Mouse (Mus musculus) frontal cortex, adult 2 months (tissue): ENCODE results near the gene Insc. TPM values are rescaled to one million over a fixed set of nuclear protein-coding genes. Genes with fewer than 3 reads are reported as not detected.
A peak's percentile ranks its signal among the peaks of the same experiment; 100 is the strongest.

ENCODE experiments used
- DNase-seq, 2 experiments: peaks; one replicate each; pipeline ENCODE4 v3.0.0; 2022; ENCODE audit warnings: low spot score in 1 of 2; ENCODE audit errors: extremely low spot score in 1 of 2
- polyA plus RNA-seq: library from polyadenylated mRNA; depleted of rRNA; stranded (reverse); fragments of >200 nt; gene quantifications from 2 replicates; pipeline ENCODE4 v1.2.3, GENCODE M21; 2012

The Insc gene
- polyA plus RNA-seq, 1 experiment = 5.8 TPM

DNA sequence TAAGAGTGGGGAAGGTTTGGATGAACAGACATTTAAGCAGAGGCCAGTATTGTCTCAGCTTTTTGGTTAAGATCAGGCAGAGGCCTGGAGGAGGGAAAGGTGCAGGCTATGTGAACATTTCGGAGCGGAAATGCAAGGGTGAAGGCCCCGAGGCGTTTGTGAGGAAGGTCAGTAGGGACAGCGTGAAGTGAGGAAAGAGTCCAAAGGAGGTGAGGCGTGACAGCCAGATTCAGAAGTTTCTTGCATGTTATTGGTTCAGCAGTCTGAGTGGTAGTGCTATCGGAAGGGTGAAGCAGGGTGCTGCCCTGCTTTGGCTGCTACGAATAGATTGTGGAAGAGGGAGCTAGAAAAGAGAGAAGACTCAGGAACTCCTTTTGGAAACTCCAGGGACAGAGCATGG, 11.1 kb downstream of the Insc start:
- no peak for DNase-seq

DNA sequence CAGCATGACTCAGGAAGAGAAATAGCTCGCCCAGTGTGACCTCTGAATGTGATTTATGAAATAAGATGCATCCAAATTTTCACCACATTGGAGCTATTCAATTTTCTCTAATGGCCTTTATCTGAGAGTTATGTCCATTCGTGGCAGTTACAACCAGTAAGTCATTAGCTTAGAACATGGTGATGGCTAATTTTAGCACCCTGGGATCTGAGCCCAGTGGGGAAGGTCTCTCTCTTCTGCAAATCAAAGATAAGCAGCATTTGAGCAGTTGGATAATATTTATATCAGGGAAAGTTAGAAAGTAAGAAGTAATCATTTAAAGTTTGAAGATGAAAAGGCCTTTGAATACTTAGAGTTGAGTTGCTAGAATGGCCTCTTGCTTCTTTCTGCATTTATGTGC, 19.2 kb downstream of the Insc start:
- DNase-seq = no peak

DNA sequence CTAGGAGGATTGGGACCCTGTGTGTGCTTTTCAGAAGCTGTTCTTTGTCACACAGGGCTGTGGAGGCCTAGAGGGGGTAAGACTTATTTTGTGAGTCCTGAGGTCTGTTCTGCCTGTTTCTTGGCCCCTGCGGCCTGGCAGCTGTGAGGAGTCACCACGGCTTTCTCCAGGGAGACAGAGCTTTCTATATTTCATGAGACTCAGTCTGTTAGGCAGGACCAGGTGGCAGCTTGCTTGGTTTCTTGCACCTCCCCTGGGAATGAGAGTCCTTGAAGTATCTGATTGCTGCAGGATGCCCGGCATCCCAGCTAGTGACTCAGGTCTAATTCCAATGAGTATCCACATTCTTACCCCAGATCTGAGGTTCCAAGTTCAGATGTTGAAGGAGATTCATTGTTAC, 21.8 kb downstream of the Insc start:
- DNase-seq = no peak

DNA sequence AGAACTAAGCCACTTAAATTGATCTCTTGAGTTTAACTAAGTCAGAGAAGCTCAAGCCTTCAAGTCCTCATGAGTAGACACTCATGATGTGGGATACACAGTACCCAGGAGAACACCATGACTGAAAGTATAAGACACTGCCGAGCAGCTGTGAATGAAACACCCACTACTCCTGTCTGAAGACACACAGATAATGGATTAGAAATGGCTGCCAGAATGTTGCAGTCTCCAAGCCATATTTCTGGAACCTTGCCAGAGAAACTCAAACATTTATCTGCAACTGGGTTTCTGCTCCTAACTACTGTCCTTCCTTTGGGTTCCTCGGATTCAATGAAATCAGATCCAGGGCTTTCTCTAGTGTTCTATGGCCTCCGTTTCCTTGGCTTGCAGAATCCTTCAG, 23.0 kb downstream of the Insc start:
- no peak for DNase-seq

DNA sequence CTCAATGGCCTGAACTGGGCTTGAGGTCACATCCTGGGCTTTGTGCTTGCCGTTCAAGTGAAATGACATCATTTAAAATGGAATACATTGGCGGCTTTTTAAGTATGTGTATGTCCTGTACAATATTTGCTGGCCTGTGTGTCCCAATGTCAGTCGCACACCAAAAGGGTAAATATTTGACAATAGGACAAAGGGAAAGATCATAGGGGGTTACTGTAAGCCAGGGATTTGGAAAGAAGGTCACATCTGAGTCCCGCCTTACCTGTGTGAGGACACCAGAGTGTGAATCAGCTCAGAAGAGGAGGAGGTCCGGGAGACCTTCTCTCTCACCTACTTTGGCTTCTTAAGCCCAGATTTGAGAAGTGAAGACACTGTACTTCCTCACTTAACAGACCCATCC, 25.0 kb downstream of the Insc start:
- no peak for DNase-seq

DNA sequence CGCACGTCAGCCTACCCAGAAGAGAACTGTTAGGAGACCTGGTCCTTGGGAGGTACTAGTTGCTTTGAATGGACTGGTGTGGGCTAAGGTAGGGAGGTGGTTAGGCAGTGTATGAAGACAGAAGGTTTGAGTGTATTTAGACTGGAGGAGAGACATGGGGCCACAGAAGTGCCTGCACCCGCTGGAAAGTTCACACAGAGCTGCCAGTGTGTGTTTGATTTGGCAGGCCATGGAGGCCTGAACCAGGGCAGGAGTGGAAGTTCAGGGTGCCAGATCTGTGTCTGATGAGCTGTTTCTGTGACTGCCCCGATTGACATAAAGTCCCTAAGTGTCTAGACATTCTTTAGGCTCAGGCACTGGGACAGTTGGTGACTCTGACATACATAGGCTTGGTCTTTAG, 25.5 kb downstream of the Insc start:
- no peak for DNase-seq

DNA sequence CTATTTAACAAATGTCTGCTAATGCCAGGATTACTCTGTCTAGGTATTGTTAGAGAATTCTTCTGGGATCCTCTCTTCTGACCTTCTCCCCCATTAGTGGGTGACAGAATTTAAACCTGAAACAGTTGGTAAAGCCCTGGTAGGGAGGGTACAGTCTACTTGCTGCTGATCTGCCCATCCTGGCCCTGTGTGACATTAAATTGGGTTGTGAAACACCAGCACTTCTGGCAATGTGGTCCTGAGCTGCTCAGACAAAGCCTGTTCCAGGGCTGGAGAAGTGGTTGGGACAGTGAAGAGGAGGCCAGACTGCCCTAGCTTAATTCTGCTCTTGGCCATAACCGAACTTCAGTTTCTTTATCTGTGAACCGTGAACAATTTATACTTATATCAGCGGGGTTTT, 27.1 kb downstream of the Insc start:
- DNase-seq = no peak

DNA sequence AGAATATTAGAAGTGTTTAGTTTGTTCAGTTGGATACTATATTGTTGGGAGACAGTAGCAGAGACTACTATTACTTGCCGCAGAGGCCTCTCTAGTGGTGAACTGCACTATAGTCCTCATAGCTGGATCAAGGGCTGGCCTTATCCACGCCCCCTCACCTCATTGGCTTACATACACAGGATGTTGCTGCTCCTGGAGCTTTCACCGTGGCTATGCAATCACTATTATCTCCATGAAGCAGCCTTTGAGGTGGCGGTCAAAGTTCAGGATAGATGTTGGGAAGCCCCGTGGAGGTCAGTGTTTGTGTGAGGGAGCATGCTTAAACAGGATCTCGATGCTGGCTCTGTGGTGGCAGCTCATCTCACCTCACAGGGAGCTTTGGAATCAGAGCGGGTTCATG, 28.3 kb downstream of the Insc start:
- no peak for DNase-seq

DNA sequence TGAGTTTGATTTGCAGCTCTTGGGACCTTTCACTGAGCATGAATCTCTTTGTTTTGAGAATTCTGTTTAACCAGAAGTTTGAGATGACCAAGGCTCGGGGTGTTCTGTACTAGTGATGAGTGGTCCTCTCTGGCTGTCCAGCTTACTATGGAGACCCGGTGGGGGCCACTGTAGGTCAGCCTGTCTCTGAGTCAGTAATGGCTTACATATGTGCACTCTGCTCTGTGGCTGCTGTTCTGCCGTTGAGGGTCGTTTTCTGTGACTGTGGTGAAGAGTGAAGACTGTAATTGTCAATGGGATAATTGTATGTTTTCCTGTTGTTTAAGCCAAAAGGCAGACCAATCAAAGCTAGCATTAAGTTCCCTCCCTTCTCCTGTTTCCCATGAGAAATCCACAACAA, 30.3 kb downstream of the Insc start:
- DNase-seq = no peak

DNA sequence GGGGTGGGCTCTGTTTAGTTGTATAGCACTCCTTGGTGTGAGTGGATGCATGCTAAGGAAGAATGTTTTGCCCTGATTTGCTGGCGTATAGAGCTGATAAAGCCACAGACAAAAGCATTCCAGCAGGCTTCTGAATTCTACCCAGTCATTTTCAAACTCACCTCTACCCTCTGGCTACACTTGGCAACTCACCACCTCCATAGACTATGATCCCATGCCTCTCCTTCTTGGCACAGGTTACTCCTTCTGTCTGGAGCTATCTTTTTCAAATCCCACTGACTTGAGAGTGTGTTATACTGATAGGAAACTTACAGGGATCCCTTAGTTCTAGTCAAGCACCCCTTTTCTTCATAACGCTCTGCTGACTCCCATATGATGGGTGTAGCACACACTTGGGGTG, 32.4 kb downstream of the Insc start:
- DNase-seq = no peak

DNA sequence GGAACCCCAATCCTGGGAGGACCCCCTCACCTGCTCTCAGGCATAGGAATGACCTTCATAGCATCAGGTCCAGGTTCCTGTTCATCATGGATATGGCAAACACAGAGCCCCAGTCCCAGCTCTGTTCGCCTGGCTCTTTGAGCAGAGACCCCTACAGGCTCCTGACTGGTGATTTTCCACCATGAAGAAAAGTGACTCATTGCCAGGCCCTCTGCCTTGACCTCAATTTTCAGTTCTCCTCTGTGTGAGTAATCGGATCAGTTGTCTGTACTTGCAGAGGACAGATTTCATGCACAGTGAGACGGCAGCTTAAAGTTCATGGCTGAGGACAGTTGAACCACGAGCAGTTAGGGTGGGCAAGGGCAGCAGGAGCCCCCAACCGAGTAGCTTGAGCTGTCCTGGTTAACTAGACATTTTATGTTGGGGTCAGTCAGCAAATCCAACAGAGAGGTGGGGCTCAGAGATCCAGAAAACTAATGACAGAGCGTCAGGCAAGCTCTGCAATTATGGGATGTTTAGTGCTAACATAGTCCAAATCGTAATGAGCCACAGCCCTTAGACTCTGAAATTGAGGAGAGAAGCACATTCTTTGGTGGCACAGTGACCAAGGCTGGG, 34.8 kb downstream of the Insc start:
- no peak for DNase-seq

DNA sequence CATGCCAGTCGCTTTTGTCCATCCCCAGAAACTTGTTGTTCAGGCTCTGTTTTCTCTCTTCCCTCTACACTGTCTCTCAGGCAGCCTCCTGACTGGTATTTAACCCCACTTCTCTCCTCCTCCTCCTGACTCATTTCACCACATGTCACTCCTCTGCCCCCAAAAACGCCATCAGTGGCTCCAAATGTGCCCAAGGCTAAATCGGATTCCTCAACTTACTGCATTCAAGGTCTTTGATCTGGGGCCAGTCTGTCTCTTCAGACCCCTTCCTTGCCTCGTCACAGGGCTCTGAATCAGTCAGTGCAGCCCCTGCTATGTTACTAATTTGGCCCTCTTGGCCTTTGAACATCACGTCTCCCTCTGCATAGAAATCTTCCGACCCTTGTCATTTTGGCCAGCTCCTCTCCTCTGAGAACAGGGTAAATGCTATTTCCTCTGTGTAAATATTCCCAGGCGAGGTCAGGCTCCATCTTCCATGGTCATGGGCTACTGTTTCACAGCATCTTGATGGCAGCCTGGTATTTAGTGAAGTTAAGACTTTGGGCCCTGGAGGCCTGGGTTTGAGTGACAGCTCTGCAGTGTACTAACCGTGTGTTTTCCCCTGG, 35.7 kb downstream of the Insc start:
- DNase-seq = no peak

DNA sequence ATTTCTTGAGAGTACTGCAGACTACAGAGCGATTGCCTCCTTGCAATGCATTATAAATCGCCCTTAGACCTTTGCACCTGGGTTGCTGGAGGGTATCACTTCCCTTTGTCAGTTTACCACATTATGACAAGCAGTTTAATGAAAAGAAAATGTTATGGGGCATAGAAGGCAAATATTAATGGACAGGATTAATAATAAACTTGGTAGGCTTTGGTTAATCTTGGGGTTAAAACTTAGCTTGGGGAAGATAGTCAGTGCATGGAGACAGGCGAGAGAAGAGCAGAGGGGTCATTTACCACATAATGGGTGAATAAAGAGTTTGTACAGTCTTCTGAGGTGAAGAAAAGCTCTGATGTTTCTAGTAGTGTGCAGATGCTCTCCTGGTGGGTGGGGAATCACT, 39.8 kb downstream of the Insc start:
- DNase-seq = no peak

DNA sequence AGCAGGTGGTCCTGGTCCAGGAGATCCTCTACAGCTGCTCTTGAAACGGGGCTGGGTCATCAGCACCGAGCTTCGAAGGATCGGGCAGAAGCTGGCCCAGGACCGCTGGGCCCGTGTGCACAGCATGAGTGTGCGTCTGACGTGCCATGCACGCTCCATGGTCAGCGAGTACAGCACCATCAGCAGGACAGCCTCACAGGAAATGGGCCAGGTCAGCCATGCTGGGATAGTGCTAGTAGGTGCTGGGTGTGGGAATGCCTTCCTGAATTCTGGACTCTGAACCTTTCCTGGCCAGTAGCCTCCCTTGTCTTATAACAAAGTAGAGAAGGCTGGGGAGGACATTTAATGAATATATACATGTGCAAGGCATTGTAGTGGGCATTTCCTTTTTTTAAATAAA, 47.6 kb downstream of the Insc start:
- DNase-seq = no peak

DNA sequence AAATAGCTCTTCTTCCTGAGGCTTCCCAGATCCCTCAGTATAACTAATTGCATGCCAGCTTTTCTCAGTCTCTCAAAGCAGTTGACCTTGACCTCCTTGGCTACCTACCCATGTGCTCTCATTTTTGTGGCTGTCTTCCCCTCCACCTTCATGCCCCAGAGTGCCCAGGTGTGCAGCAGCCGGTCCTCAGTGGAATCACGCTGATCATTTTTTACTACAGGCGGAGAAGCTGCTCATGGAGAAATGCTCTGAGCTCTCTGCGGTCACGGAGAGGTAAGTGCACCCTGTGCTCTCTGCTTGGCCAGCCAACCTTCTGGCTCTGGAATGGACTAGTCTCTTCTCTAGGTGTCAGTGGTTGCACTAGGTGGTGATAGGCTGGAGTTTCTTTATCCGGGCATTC, 48.5 kb downstream of the Insc start:
- no peak for DNase-seq

DNA sequence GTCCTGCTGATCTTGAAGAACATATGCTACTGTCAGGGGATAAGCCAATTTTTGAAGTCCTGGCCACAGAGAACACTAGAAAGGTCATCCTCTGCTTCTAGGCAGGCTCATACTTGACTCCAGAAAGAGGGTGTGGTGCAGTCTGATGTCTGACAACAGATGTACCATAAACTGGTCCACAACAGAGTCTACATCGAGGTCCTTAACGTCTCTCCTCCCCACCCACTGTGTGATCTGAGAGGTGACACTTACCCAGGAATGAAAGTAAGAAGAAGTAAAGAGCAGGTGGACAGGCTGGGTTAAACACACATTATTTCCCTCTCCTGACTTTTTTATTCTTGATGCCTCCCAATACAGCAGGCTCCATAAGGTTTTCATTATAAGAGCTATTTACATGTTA, 50.9 kb downstream of the Insc start:
- no peak for DNase-seq

DNA sequence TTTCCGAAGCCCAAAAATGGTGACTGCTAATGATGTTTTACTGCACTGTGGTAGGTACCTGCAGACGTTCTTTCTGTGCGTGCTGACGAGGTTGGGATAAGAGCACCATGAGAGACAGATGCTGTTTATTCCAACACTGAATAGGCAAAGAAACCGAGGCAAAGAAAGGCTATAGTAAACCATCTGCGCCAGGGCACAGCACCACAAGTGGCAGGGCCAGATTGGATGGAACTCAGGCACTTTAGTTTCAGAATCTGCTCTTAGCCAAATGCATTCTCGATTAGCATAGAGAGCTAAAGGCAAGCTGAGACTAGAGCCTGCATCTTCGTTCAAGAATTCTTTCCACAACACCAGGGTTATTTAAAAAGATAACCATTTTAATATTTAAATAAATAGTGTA, 59.1 kb downstream of the Insc start:
- peak in 1 of 2 experiments; percentile 34 for DNase-seq

DNA sequence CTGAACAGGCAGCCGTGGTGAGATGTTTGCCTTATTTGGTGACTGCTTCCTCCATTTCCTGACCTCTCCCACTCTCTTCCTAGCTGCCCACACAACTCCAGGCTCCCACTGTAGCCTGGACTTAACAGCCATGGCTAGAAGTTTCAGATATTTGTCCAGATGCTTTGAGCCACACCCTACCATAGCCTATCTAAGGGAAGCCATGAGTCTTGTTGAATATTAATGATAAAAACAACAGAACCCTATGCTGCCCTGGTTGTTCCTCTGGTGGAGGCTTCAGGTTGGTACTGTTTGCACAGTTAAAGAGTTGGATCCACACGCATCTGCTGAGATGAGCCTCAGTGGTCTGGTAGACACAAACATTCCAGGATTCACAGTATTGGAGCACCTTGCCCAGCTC, 61.8 kb downstream of the Insc start:
- DNase-seq = no peak

DNA sequence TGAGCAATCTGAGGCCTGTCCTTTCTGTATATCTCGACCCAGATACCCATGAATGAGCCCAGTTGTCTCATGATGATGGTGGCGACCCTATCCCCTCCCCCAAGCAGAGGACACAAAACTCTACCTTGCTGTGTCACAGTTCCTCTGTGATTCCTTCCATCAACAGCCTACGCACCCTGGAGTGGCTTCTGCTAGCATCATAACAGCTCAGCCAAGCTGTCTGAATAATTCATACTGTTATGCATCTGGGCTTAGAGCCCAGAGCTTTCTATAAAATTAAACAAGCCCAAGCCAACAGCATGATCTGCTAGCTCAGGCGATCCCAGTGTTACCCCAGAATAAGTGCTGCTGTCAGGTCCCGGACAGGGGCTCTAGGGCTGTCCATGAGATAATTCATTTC, 63.8 kb downstream of the Insc start:
- DNase-seq = peak; percentile 38 to 78

DNA sequence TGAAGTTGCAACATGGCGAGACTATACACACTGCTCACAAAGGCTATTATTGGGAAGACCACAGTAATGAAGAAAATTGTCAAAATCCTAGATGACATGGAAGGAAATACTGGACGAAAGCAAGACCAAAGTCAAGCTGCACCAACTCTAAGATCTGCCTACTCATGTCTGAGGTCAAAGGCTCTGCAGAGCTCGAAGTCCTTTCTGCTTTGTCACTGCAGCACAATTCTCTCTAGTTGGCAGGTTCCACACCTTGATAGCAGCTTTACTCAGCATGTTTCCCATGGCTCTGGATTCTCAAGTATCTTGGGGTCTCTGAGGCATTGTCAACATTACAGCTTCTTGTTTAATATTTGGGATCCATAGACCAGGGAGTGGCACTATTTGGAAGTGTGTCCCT, 64.8 kb downstream of the Insc start:
- DNase-seq = no peak

DNA sequence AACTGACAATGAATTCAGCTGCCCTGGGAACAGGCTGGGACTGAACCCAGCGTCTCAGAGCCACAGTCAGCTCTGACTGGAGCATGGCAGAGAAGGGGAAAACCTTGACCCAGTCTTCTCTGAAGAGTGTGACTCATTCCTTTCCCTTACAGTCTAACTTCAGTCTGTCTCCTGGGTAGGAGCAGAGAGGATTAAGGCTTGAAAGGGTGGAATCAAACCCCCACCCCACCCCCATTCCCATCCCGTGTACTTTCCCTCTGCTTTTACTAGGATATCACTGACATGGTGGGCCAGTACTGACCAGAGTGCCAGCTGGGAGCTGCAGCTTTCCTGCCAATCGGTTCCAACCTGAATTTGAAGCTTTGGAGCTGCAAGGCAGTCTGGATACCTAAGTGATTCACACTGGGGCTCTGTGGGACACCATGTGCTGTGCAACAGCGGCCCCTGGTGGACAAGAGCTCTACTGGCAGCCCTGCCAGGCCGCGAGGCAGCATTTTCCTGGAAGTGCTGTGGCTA, 73.9 kb downstream of the Insc start:
- peak; percentile 57 to 93 for DNase-seq

DNA sequence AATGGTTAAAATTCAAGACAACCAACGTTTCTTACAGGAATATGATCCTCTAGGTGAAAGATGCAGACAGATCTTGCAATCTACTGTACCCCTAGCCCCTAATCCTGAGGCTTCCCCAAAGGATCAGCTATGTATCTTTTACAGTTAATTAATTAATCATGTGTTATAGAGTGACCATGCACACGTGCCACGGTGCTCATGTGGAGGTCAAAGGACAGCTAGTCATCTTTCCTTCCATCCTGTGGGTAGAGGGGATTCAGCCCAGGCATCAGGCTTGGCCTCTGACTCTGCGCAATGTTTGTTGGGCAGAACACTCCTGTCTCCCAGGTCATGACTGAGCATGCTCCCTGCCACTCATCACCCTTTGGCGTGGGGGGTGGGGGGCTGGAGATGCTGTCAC, 74.4 kb downstream of the Insc start:
- DNase-seq = no peak

DNA sequence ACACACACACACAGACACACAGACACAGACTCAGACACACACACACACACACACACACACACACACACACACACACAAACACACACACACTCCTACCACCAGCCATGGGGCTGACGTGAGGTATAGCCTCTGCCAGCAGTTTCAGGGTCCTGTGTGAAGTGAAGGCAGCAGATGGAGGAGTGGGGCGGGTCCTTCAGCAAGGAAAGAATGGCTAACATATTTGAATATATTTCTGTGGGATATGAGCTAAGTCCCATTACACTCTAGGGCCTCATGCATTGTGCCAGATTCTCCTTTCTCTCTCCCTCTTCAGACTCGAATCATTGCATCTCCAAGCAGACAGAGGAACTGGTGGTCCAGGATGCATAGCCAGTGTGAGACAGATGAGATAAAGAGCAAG, 74.9 kb downstream of the Insc start:
- DNase-seq = no peak
